Mouse (Mus musculus) frontal cortex, adult (tissue): Measurements from ENCODE around the gene Ell3.
A peak's percentile ranks its signal among the peaks of the same experiment; 100 is the strongest.

ENCODE experiments used
- ATAC-seq: cut with Nextera tagmentation; 2 replicates; pipeline ENCODE4 v1.9.2; 2017; ENCODE audit warnings: mild to moderate bottlenecking, moderate library complexity, mixed read lengths; ENCODE audit not compliant: low TSS enrichment

Gene Ell3

DNA sequence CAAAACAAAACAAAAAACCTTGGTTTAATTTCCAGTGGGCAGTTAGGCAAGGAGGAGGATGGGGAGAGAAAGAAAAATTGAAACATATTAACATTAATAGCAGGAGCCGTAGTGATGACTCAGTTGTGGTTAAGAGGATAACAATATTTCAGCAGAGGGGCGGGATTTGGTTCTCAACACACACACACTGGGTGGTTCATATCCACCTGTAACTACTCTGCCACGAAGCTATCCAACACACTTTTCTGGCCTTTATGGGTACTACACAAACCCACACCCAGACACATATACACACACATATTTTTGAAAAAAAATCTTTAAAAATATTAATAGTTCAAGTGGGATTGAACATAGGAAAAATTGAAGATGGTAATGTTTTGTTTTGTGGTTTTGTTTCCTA lies 2.9 kb upstream of the Ell3 start:
- no peak for ATAC-seq

DNA sequence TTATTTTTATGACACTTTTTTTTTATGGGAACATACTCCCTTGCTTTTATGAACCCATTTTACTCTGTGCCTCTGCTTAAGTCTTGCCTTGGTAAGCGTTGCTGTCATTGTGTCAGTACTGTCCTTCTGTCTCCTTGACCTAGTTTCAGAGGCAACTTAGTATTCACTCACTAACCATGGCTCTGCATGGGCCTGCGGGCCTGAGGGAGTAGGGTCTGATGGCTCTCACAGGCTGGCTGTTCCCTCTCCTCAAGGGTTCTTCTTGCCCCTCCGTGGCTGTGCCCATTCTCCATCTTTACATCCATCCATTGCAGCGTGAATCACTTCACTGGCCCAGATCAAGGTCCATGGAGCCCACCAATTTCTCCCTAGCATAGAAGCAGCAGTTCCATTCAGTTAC lies 2.4 kb upstream of the Ell3 start:
- no peak for ATAC-seq

DNA sequence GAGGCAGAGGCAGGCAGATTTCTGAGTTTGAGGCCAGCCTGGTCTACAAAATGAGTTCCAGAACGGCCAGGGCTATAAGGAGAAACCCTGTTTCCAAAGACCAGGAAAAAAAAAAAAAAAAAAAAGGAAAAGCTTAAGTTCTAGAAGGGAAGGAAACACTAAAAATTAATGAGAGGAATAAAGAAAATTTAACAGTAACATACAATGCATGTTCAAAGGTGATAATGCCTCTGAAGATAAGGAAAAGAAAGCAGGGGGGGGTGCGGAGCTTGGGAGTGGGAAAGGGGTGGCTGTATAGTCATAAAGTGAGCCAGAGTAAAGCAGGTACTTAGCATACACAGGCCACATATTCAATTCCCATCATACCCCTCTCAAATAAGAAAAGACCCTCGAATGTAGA lies 1.0 kb upstream of the Ell3 start:
- ATAC-seq: no peak

DNA sequence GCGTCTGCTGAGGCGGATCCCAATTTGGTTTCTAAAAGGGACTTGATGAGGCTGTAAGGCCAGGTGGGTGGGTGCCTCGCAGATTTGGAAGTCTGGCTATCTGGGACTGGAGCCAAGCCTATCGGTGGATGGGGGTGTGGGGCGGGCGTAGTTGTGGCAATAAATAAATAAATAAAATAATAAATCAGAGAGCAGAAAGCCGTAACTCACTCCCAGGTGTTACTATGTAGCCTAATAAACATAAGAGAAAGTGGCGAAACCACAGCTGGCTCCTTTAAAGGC lies 1.1 kb downstream of the Ell3 start:
- no peak for ATAC-seq

DNA sequence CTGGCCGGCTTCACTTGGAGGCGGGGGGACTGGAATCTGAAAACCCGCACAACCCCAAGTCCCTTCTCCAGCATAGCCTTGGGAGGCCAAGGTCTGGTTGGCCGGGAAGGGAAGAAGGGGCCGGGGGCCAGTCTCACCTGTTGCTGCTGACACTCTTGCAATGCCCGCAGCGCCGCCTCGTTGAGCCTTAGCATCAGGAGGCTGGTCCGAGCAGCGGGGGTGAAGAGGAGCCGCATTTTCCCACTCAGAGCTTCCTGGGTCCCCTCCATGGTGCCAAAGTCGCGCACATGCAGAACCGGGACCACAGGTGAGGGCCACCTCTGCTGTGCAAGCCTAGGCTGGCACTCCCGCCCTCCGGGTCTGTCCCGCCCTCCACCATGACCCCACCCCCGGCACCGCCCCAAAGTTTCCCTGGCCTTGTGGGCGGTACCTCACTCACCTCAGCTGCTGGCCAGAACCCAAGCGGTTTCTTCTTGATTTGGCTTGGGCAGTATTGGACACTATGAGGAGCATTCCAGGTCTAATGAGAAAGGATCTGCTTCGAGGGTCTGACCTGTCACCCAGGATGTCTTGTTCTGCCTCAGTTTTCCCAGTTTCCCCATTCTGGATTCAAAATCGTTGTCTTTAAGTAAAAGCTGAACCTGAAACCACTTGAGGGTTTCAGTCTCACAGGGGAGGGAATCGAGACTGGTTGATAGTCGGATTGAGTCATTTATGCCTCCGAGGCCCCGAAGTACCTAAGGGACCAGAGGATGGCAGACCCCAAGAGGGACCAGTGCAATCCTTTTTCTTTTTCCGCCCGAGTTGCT lies 1.6 kb downstream of the Ell3 start:
- ATAC-seq: 0 out of 2 replicates have a peak, but pooled peaks have one; percentile 13

DNA sequence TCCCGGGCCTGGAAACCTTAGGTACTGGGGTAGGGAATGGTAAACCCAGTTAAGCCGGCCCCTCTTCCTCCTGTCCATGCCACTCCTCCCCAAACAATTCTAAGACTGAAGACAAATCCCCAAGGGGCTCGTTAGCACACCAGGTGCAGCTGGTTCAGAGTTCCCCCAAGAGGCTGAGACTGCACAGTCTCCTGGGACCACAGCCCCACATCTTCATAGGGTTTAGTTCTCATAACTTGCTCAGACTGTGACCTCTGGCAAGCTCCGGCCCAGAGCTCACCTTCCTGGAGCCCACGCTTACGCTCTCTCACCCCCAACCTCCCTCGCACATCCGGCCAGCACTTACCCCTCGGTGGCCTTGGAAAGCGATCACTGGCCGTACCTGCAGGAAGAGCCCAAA lies 2.3 kb downstream of the Ell3 start:
- ATAC-seq: no peak

DNA sequence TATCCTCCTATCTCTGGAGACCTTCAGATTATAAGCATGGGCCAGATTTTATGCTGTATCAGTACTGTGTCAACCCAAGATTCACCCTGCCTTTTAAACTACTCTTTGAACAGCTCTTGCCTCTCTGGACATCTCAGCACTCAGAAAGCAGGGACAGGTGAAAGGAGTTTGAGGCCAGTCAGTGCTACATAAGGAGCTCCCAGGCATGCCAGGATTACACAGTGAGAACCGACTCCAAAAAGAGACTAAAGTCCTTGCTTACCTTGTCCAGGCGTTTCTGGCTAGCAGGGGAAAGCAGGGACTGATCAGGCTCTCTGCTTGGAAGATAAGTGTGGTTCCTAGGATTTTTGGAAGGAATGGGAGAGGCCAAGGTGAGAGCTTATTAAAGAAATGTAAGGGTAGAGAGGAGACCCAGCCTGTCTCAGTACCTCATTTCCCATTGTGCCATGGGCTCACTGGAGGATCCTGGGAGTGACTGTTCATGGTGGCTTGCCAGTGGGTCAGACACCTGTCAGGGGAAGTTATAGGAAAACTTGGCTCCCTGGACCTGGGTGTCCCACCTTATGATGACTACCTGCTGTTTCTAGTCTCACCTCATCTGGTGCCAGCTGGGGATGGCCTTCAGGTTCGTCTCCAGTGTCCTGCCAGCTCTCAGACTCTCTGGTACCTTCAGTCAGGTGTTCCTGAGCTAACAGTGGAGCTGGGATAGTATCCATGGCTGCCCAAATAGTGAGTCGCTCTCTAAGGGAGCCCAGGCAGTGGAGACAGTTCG lies 3.1 kb downstream of the Ell3 start:
- no peak for ATAC-seq

DNA sequence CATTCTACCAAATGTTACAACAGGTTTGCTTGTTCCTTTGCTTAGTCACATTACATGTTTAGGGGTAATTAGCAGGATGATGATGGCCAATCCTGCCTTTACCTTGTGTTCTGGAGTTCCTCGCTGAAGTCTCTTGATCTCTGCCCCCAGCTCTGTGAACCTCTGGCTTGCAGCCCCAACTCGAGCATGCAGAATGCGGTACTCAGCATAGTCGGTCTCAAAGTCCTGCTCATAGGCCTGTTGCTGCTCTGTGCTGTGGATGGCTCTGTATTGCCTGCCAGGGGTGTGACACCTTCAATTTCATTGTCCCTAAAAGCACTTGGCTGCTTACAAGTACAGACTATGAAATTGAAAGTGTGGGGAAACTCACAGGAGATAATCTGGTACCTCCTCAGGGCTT lies 4.3 kb downstream of the Ell3 start:
- ATAC-seq: no peak

DNA sequence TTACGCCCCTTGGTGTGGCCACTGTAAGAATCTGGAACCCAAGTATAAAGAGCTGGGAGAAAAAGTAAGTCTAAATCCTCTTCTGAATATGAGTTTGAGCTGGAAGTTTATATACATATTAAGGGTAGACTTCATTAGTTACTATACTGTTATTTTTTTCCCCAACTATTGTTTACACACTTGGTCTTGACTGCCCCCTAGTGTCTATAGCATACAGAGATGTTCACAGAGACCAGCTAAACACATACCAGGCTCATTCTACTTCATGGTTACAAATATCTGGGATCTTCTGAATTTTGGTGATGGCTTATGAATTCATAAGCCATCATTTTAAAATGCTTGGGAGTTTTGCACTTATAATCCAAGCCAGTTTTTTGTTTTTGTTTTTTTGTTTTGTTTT lies 9.2 kb downstream of the Ell3 start:
- no peak for ATAC-seq

DNA sequence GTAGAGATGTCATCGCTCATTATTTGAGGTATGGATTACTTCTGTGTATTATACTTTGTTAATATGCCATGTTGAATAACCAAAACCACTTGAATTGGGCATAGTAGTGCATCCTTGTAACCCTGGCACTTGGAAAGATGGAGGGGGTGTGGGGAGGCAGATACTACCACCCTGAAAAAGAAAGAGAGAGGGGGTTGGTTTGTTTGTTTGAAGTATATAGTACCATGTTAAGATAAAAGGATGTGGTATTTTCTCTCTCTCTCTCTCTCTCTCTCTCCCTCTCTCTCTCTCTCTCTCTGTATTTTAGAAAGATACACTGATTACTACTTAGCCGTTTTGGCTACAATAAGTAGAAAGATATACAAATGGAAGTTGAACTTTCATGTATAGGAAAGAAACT lies 18.2 kb downstream of the Ell3 start:
- ATAC-seq: no peak

DNA sequence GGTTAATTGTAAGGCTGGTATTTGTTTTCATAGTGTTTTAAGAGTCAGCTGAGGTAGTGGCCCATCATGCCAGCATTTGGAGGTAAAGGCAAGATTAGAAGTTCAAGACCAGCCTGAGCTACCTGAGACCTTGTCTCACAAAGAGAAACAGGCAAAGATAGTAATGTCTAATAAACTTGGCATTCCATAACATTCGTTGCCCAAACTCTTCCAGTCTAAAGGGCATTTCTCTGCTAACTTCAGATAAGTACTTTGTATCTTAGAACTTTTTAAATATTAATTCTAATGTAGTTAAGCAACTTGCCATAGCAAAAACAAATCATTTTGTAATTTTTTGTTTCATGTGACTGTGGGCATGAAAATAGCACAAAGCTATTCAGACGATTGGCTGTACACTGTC lies 20.9 kb downstream of the Ell3 start:
- no peak for ATAC-seq

DNA sequence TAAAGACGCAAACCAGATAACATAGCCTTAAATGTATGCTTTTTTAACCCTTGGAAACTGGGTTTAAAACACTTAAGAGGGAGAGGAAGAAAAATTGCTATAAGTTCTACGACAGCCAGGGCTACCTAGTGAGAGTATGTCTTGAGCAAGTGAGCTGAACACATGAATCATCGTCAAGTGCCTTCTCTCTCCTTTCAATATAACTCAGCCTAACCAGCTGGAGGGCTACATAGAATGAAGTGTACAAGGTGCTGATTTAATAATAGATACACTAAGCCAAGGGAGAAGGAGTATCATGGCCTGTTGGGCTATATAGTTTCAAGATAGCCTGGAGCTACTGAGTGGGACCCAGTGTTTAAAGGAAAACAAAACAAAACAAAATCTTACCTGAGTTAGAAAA lies 25.6 kb downstream of the Ell3 start:
- ATAC-seq: no peak

DNA sequence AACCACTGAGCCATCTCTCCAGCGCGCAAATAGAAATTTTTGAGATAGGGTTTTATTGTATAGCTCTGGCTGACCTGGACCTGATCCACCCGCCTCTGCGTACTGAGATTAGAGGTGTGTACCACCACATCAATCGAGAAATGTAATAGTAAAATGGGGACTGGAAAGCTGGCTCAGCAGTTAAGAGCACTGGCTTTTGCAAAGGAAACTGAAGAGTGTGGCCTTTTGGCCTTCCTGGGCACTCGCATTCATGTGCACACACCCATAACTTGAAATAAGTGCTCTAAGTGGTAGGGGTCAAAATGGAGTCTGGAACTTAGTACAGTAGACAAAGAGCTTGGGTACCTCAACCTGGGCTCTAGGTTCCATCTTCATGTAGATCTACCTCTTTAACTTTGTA lies 27.7 kb downstream of the Ell3 start:
- no peak for ATAC-seq

DNA sequence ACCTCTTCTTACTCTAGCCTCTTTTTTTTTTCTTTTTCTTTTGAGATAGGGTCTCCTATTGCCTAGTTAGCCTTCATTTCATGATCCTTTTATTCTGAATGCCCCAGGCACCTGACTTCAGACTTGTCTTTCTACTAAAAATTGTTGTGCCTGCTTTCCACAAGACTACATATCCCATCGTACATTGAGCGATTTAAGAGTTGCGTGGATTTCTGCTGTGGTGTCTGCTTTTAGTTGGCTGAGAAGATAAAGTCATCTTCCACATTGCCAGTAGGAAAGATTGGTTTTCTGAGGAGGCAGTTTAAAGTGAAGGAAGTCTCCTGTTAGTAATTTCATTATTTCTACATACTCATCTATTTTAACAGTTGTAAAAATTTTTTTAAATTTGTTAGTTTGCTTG lies 28.5 kb downstream of the Ell3 start:
- no peak for ATAC-seq

DNA sequence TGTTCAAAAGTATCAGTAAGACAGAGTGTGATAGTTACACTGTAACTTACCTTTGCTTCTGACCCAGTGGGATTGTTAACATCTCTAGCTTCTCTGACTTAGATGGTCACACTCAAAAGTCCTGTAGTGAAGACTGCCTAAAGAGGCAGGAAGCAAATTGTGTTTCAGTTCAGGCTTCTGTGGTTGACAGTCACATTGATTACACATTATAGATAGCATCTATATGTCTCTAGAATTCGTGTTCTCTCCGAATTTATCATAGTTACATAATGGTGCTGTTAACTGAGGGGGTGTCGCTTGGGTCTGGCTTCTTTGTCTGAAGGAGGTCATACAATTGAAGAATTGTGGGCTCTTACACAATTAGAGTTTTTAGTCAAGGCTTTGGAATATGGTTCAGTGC lies 29.0 kb downstream of the Ell3 start:
- ATAC-seq: no peak

DNA sequence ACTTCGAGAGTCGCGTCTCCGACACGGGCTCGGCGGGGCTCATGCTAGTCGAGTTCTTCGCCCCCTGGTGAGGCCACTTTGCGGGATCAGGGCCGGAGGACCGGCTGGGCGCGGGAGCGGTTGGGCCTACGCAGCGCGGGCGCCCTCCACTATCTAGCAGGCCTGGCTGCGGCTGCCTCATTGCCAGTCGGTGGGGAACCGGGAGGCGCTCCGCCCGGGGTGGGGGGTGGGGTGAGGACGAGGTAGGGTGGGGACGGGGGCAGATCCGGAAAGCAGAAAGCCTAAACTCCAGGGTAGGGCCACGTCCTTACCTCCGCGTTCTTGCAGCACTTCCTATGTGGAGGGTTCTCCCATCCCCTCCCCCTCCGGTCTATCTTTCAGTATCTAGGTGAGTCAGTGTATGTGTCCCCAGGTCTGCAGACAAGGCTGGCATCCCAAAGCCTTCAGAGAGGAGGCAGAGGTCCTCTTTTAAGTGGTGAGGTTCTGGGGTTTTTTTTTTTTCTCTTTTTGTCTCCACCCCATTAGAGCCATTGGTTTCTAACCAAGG lies 29.9 kb downstream of the Ell3 start:
- peak; percentile 36 for ATAC-seq

DNA sequence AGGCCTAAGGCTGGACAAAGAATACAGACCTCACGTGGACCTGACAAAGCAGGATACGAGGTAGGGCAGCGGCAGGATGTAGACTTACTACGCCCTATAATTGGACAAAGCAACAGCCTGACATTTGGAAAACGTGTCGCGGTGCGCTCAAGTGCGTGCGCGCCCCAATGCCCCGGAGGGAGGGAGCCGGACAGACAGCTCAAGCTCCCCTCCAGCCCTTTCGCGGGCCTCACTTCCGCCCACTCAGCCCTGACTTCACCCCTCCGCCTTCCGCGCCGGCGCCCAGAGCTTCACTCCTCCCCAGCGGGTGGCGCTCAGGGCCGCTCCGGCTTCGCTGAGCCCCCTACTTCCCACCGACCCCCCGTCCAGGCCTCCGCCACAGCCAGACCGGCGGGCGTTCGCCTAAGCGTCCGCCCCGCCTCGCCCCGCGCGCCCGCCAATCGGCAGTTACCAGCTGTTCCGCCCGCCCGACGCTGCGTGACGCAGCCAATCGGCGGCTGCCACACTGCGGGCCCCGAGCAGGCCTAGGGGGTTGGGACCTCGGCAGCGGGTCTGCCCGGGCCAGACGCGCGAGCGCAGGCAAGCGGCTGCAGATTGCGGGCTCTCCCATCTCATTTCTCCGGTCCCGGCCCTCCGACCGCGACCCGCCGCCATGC lies 30.6 kb downstream of the Ell3 start, which contains the start of the genes Pdia3 and Catsper2:
TSS of gene Pdia3 (plus strand) at position 389 of the 656 bp plus-strand sequence.
TSS of gene Catsper2 (minus strand) at position 406 of the 656 bp plus-strand sequence.
- ATAC-seq: peak; percentile 94

DNA sequence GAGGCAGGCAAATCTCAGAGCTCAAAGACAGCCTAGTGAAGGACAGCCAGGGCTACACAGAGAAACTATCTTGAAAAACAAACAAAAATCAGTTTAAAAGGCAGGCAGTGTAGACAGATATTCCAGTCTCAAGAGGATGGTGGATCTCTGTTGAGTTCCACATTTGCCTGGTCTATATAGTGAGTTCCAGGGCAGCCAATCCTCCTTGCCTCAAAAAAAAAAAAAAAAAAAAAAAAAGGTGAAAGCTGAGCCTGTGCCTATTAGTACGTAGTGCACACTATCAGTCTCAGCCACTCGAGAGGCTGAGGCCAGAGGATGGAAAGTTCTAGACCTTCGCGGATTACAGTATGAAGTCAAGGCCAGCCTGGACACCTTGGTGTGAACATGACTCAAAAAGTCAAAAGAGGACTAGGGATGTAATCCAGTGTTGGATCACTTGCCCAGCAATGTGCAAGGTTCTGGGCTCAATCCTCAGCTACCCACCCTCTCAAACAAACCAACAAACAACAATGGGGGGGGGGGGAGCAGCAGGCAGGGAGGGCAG lies 31.2 kb downstream of the Ell3 start:
- no peak for ATAC-seq

DNA sequence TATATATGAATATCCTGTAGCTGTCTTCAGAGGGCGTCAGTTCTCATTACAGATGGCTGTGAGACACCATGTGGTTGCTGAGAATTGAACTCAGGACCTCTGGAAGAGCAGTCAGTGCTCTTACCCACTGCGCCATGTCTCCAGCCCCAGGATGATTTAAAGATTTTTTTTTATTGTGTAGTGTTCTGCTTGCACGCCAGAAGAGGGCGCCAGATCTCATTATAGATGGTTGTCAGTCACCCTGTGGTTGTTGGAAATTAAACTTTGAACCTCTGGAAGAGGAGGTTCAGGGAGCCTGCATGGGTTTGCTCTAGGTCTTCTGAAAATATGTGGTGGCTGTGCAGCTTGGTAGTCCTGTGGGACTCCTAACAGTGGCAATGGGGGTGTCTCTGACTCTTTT lies 35.9 kb downstream of the Ell3 start:
- no peak for ATAC-seq

DNA sequence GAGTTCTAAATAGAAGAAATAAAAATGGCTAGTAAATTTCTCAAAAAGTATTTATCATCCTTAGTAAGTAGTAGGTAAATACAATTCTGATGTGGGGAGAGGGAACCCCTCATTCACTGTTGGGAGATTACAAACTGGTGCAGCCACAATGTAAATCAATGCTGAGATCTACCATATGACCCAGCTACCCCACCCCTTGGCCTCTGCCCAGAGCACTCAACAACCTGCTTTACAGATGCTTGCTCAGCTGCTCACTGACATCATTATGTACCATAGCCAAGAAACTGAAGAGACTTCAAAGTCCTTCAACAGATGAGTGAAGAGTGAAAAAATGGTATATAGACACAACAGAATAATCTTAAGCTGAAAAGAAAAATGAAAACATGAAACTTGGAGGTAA lies 40.8 kb downstream of the Ell3 start:
- no peak for ATAC-seq

DNA sequence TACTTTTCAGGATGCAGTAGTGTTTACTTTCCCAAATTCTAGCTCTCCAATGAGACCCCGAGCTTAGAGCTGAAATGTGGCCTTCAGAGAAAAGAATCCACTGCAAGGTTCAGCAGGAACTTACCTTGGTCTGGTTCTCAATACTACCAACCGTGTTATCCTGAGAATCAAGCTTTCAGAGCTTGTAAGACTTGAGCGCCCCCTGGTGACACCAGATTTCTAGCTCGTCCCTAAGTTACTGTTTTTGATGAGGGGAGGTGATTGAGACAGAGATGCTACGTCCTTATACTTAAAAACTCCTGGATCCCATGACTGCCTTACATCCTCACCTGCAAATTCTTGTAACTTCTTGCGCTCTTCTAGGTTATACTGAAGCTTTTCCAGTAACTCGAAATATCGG lies 47.5 kb downstream of the Ell3 start:
- ATAC-seq: peak; percentile 96
